Mouse (Mus musculus) myocyte (in vitro differentiated cells): Measurements from ENCODE around the gene Snapc4.

Experiments used
- E2F4 ChIP-seq: IDR thresholded peaks from one replicate; pipeline ENCODE4 v1.6.1; 2011; ENCODE audit warnings: mild to moderate bottlenecking, control low read depth, moderate library complexity; ENCODE audit not compliant: insufficient read depth
- MAX ChIP-seq: IDR thresholded peaks from one replicate; pipeline ENCODE4 v1.6.1; 2011; ENCODE audit warnings: low read depth, mild to moderate bottlenecking, control low read depth
- MYOG ChIP-seq, 3 experiments: IDR thresholded peaks; one replicate each; pipeline ENCODE4 v1.6.1; 2011; ENCODE audit warnings: control low read depth in 2 of 3, low read depth in 2 of 3, mild to moderate bottlenecking in 2 of 3; ENCODE audit not compliant: insufficient read length in 2 of 3, control insufficient read depth in 1 of 3, insufficient read depth in 1 of 3
- POLR2A ChIP-seq: IDR thresholded peaks from one replicate; pipeline ENCODE4 v1.6.1; 2011; ENCODE audit warnings: low read depth, mild to moderate bottlenecking, control low read depth, moderate library complexity; ENCODE audit not compliant: insufficient read length
- USF1 ChIP-seq: IDR thresholded peaks from one replicate; pipeline ENCODE4 v1.6.1; 2011; ENCODE audit warnings: low read depth, mild to moderate bottlenecking, control low read depth, moderate library complexity

DNA sequence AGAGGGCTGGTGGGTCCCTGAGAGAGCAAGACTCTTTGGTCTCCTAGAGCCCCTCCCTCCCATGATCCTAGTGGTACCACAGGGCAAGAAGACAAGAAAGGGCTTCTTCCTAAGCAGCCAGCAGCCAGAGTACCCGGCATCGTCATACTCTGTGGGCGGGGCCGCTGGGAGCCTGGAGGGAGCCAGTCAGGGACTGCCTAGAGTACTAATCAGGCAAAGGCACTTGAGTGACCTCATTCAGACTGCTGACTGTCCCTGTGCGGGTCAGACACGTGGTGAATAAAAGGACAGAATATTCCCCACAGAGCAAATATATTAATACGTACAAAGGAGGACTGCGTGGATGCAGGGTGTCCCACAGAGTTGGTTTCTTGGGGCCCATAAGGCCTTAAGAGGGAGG, 51.1 kb downstream of the Snapc4 start:
- no peak for TF ChIP-seq MYOG (IDR thresholded peaks at IDR 0.05; ENCODE audit: control insufficient read depth in 1 of 3, insufficient read depth in 1 of 3, insufficient read length in 2 of 3, low read depth in 2 of 3)
- TF ChIP-seq USF1: no peak
- no peak for TF ChIP-seq POLR2A
- TF ChIP-seq E2F4: no peak
- no peak for TF ChIP-seq MAX
